Mouse (Mus musculus): Measurements from ENCODE around the gene Prdm12.

Gene Prdm12

DNA sequence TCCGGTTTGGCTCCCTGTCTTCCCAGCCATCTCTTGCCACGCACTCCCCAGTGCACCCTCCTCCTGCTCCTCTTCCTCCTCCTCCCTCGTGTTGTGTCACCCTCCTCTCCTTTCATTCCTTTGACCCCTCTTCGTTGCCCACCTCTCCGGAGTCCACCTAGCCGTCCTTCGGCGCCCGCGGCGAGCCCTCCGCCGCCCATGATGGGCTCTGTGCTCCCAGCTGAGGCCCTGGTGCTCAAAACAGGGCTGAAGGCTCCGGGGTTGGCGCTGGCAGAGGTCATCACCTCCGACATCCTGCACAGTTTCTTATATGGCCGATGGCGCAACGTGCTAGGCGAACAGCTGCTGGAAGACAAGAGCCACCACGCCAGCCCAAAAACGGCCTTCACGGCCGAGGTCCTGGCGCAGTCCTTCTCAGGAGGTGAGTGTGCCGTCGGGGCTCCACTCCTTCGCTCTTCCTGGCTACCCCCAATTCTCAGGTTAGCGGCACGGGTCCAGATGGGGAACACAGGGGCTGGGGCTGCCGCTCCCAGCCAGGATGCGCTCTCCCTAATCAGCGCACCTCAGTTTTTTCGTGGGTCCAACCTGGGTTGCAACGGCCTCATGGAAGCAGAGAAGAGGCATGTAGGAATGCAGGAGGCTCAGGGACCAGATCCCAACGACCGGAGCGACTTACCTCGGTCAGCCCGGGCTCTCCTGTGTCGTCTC is at the start of gene Prdm12:
TSS of gene Prdm12 (plus strand) at position 137 of the 708 bp plus-strand sequence.
- no peak for DNase-seq

DNA sequence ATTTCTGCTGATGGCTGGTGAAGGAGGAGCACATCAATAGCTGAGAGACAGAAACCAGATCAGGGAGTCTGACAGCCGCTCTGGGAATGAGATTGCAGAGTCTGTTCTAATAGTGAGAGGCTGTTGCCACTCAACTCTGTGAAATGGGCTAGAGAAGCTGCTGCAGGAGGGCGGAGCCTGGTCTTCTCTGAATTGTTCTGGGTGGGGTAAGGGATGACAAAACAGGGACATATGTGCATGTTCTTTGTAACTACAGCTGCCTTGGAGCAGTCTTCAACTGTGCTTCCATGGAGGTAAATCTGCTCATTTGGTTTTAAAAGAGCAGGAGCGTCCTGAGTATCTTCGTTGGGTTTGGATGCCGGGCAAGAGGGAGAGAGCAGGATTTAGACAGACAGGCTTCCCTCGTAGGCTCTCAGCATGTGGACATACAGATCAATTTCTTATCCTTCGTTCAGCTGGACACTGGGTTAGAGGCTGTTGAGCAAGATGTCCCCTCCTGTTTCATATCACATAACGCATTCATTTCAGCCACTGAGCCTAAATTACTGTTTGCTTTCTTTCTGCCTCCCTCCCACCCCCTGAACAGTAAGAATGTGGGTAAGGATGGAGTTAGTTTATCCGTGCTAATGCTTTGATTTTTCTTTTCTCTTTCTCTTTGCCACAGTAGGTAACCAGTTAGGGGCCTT is 47.9 kb upstream of the Prdm12 start:
- no peak for DNase-seq

DNA sequence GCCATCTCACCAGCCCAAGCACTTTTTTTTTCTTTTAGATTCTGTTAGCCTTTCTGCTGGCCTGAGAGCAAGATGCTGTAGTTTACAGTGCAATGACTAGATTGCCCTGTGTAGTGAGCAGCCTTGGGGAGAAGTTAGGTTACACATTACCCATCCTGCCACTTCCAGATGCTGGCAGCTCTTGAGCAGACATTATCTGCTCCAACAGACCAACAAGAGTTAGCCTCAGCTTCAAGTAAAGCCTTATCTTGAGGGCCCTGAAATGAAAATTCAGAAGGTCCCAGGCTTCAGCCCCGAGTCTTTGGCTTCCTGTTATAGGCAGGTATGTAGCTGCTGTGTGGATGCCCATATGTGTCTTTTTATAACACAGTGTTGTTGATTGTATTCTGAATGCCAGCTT is 32.3 kb upstream of the Prdm12 start:
- no peak for DNase-seq

DNA sequence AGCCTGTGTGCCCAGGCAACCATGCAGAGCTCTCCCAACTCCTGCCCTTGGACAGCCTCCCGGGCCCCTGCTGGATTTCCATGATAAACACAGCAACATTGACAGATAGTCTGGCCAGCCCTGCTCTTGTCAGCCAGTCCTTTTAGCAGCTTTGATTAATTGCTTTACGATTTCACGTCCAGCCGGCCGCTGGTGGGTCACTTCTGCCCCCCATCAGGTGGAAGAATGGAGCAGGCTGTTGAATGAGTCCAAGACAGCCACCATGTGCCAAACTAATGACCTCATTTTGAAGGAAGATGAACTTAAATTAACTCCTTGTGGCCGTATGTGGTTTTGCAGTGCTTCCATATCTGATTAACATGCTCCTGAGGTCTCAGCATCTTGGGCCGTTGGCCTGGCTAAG is 30.0 kb upstream of the Prdm12 start:
- DNase-seq, result no peak

DNA sequence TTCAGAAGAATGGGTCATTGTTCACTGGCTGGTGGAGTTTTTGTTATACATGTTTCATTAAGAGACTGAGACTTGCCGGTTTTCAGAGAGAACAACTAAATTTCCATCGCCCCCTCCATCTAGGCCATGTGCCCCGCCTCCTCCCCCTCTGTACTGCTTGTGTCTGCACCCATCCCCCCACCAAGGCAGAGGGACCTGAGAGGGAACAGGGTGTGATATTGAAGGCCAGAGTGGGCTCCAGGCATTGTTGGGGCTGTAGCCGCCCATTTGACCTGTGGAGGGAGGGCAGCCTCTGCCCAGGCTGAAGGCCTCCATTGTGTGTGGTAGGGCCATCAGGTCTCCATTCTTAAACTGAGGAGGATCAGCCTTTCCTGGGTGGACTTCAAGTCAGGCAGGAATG is 28.9 kb upstream of the Prdm12 start:
- no peak for DNase-seq

DNA sequence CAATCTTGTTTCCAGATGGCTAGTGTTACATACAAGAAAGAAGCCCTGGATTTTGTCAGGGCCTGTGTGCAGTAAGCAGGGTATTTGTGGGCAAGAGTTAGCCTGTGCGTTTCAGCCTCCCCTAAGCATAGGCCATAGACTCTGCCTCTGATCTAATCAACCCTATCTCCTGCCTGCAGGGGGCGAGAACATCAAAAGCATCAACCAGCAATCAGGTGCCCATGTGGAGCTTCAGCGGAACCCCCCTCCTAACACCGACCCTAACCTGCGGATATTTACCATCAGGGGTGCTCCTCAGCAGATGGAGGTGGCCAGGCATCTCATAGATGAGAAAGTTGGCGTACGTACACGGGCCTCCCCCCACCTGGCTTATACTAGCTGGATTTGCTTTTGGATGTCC is 28.4 kb upstream of the Prdm12 start:
- DNase-seq, result no peak

DNA sequence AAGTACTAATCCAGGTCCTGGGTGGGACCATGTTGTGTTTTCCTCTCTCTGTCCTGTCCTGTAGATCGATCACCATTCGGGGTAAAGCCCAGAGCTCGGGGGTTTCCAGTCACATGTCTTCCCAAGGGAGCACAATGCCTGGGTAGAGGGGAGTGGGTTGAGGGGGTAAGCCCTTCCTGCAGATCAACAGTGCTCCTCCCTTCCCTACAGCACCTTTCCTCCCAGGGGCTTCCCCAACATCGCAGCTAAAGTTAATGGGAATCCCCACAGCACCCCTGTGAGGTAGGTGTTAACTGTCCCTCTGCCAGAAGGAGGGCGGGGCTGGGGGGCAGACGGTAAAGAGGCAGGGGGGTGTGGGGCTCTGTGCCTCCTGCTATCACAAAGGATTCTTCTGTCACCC is 27.2 kb upstream of the Prdm12 start:
- DNase-seq, result no peak

DNA sequence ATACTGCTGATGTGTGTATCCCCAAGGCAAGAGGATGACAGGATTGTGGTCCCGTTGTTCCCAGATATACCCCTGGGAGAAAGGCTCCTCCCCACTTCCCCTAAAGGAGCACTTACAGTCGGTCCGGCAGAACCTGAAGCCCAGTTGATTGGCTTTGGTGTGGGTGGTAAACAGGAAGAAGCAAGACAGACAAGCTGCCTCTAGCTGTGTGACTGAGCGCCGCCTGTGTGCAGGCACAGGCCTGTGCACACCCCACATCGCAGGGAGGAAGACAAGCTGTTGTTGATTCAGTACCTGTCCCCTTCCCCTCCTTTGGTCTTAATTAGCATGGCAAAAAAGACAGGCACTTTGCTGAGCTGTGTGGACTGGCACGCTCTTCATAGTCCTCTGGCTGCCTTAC is 26.1 kb upstream of the Prdm12 start:
- DNase-seq, result no peak

DNA sequence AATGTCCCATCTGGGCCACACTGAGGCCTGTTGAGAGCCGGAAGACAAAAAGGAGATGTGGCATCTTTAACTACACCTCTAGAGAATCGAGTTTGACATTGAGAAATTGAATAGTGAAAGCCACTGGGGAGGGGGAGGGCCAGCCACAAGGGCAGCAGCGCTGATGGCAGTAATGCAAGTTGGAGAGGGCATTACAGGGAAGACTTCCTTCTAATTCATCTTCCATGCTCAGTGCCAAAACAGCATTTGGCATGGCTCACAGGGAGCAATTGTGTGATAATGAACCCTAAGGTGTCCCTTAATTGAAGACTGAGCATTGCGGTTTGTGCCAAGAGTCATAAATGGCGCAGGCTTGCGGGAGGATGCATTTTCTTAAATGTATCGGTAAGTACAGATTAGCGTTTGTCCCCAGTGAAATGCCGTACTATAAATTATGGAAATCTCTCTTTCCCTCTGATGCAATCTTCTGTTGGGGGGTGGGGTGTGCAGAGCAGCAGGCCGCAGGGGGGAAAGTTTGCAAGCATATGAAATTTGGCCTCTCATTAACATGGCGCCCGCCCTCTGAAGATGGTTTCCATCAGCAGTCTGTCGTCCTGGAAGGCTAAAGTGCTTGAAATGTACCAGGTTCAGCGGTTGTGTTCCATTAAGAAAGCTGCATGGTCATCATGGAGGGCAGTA is 21.2 kb upstream of the Prdm12 start:
- no peak for DNase-seq

DNA sequence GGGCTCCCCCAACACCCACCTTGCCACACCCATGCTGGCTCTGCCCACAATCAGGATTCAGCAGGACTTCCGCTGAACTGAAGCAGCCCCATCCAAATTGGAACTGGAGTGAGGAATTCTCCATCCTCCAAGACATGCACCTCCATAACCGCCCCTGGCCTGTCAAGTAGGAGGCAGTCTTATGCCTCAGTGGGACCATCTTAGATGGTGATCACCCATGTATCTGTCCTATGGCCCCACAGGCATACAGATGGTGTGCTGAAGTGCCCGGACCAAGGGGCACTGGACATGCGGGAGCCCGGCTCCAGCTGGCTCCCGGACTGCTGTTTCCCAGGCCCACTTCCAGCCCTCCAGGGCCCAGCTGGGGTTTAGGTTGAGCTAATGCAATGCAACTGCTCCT is 20.6 kb upstream of the Prdm12 start:
- no peak for DNase-seq

DNA sequence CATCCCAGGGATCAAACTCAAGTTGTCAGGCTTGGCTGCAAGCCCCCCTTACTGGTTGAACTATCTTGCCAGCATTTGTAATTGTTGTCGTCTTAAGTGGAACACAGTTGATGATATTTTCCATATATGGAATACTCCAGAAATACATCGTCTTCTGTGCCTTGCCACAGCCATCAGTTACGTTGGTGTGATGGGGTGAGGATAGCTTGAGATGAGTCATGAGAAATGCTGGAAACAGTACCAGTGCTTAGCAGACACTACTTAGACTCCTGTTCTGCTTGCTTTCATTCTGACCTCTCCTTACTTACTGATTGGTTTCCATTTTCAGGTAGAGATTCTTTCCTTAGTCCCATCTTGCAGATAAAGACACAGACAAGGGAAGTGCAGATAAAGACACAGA is 6.3 kb upstream of the Prdm12 start:
- no peak for DNase-seq

DNA sequence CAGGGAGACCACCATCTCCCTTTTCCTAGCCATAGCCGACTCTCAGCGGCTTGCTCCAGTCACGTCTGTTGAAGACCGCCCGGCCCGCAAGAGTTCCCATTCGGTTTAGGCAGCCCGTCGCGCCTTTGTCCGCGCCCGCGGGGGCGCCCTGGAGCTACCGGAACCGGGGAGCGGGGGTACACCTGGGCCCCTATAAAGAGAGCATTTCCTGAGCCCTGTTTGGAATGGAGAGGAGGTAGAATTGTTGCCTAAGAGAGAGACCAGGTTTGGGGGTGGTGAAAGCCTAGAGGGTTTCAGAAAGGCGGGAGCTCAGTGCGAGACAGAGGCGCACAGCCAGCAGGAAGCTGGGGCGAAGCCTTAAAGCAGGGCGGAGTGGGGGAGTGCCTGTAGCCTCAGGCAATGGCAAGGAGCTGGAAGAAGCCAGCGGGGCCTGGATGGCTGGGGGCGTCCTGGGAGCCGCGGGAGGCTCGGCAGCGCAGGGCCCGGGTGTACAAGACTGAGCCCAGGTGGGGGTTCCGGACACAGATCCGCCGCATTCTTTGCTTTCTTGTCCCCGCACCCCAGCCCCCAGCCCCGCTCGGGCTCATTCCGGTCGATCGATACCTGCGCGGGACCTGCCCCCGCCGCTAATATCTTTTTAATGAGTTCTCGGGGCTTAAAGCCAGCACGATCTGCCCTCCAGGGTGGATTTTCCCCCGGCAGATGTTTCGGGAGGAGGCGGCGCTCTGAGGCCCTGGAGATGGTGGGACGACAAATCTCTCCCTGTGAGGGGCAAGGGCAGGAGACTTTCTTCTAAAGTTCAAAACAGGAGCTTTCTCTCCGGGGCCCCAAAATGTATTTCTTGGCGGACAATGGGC is 4.3 kb upstream of the Prdm12 start:
- peak in 1 of 2 experiments; percentile 33 for DNase-seq

DNA sequence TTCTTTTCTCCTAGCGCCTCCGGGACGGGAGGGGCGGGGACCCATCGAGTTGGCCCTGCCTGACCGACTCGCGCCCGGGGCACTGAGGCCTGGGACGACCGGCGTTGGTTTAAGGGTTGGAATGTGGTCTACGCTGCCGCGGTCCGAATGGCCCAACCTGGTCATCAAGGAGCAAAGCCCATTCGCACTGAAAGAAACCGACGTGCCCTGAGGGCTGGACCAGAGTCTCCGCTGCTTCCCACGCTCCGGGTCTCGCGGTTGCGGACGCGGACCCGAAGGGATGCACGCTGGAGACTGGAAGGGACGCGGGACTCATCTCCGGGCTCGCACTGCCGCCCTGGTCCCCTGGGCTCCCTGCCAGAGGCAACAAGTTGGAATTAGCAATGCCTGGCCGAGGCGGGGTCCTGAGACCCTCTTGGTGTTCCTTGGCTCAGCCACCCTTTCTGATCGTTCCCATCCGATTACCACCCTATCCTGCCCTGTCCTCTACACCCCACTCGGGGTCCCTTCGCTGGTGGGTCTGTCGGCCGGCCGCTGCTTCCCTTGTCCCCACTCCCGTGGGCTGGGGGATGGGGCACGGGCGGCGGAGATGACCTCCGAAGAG is 3.6 kb upstream of the Prdm12 start:
- DNase-seq, result peak; percentile 31 to 45

DNA sequence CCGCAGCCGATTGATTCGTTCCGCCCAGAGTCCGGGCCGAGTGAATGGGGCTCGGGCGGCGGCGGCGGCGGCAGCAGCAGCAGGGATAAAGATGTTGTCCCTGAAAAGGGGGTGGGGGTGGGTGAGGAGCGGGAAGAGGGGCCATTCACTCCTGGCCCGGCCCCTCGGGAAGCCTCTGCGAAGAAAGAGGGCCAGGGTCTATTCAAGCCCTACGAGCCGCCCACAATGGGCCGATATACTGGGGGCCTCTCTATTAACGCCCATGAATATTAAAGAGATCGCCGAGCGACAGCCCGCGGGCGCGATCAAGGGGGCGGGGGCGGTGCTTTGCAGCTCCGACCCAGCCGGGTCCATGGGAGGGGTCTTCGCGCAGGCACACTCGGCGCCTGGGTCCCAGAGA is 3.1 kb upstream of the Prdm12 start:
- no peak for DNase-seq

DNA sequence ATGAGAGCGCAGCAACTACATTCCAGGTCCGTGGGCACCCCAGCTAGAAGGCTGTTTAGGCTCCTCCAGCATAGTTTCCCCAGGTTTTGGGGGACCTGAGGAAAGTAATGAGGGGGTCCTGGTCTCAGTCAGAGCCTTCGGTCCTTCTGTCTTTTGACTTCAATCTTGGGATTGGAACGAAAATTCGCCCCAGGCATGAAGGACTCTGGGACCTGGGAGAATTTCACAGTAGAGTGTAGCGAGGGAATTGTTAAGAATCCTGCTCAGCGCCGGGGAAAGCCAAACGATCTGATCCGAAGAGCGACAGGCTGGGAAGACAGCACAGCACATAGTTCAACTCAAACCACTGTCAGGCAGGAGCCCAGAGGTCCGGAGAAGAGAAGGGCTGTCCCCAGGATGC is 2.5 kb upstream of the Prdm12 start:
- DNase-seq, result no peak

DNA sequence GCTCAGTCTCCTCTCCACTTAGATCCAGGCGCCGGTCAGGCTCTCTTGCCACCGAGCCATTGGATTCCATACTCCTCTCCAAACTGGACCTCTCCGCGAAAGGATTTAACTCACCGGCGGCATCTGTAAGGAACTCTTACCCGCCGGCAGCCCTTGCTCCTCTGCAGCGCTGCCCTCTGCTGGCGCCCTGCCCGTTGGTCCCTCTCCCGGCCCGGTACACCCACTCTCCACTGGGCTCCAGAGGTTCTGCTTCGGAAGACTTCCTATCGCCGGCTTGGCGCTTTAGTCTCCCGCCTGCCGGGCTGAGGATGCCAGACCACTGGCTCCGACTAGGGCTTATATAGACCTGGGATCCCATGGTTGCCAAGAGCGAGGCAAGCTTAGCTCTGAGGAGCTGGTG is 2.0 kb upstream of the Prdm12 start:
- DNase-seq, result peak; percentile 76 to 80

DNA sequence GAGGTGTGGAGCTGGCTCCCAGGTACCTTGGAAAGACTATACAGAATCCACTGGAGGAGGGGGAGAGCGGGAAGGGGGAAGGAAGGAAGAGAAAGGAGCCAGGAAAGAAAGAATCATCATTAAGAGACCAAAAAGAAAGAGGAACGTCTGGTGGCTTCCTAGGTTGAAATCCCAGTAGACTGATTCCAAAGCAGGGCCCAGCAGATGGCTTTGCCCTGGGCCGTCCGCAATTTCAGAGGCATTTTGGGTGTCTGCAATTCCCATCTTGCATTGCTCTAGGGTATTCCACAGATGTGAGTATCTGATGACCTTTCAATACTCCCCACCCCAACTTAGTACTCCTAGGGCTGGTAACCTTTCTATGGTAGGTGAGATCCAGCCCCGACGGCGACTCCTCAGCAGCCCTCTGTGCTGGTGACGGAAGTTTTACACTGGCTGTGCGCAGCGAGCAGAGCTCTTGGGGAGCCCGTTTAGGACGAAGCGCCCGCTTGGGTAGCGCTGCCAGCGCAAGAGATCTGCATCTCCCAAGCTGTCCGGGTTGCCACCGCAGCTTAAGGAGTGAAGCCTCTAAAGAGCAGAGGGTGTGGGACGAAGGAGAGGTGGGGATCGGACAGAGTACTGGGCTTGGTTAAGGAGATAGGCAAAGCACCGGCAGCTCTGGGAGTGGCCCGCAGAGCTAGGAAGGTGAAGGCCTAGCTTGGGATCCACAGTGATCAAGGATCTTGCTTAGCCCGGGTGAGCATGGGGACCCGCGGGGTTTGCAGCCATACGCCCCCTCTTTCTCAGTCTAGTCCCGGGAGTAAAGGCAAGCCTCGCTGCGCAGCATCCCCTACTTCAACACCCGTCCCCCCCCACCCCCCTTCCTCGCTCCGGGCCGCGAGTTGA is 1.0 kb upstream of the Prdm12 start:
- DNase-seq, result no peak

DNA sequence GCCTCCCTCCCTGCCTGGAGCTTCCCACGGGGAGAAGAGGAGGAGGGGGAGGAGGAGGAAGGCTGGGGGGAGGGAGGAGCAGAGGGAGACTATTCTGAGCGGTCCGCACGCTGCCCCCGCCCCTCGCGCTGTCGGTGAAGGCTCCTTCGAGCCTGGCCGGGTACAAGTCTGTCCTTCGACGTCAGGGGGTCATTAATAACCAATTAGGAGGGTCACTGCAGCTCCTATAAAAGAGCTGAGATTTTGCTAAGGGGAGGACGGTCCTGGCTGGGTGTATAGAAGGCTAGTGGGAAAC is 424 bp upstream of the Prdm12 start:
- no peak for DNase-seq

DNA sequence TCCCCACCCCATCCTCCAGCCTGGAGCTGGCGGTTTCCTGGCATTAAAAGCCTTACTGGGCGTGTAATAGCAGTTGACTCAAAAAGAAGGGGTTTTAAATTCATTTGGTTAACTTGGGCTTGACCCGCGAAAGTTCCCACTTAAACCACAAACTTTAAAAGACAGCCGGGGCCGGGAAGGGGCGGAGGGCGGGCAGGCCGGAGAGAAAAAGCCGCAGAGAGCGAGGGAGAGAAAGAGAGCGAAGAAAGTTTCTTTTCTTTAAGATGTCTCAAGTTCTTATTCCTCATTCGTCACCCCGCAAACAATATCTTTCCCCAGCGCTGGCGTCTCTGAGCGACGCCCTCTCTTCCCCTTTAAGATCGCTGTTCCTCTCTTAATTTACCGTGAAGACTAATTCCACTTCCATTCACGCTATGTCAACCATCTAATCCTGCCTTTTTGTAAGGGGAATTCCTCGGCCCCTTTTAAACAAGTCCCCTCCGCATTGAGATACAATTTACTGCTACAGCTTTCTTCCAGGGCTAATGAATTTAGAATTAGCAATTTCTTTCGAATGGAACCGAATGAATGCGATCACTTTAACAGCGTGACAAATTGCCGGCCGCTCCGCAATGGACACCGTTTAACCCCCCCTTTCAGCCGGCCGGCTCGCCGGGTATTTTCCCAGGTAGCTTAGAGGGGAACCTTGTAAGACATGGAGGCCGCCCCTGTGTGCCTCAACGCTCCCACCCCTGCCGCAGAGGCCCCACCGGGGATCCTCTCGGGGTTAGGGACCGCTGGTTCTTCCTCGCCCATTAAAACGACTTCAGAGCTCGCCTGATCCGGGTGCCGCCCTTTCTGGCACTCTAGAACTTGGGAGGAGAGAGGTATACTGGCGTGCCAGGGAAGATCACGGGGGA is 1.0 kb downstream of the Prdm12 start:
- DNase-seq, result peak in 1 of 2 experiments; percentile 19

DNA sequence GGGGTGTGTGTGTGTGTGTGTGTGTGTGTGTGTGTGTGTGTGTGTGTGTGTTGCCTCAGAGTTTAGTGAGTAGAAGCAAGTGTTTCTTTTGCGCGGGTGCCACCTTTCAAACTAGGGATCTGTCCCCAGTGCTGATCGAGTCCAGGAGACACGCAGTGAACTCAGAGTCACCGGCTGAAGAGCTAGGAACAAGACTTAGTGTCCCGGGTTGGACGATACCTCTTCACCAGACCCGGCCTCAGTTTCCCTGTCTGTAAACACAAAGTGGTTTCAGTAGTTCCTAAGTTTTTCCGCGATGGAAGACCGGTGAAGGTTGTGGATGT is 1.6 kb downstream of the Prdm12 start:
- DNase-seq, result no peak

DNA sequence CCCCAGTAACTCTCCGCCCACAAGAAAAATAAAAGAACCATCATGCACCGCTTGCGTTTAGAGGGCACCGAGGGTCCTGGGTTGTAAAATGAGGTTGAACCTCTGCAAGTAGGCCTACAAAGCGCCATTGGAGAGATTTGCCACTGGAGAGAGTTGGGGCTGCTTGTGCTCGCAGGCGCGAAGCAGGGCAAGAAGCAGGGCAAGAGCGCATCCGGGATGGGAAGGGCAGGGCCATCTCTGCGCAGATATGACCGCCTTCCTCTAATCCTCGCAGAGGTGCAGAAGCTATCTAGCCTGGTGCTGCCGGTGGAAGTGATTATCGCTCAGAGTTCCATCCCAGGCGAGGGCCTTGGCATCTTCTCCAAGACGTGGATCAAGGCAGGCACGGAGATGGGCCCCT is 2.1 kb downstream of the Prdm12 start:
- no peak for DNase-seq
